Mouse (Mus musculus): ENCODE results near the gene Arhgap8. TPM values are rescaled to one million over a fixed set of nuclear protein-coding genes. Genes with fewer than 3 reads are reported as not detected.
A peak's percentile ranks its signal among the peaks of the same experiment; 100 is the strongest.

Gene Arhgap8
- polyA plus RNA-seq, 1 experiment = 0.14 TPM

DNA sequence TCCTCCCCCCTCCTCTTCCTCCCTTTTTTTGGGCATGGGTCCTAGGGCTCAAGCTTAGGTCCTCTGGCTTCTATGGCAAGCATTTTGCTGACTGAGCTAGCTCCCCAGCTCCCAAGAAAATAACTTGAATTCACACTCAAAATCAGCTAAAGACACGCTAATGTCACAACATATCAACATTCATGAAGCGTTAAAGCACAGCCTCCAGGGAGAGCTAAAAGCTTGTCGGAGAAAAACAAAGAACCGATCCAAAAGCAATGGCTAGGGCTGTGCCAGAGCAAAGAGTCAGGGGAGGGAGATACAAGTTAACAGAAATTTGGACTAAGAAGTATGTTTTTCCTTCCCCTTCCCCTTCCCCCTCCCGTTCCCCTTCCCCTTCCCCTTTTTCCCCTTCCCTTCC lies 58.7 kb downstream of the Arhgap8 start:
- no peak for DNase-seq (ENCODE audit: extremely low spot score in 1 of 2, low spot score in 1 of 2)

DNA sequence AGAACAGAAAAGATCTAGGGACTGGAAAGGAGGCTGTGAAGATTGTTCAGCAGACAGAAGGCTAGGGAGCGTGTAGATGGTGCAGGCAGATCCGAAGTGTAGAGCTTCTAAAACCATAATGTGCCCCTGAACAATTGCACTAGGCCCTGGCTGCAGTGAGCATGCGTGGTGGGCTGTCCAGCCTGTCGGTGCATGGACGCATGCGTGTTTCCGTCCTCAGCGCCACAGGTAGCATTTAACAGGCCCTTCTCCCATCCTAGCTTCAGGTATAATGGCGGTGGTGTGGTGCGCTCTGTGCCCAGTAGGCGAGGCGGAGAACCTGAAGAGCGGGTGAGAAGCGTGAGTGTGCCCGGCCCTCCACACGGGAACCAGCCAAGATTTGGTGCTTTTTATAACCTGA lies 65.0 kb downstream of the Arhgap8 start:
- DNase-seq (ENCODE audit: extremely low spot score in 1 of 2, low spot score in 1 of 2) = no peak

DNA sequence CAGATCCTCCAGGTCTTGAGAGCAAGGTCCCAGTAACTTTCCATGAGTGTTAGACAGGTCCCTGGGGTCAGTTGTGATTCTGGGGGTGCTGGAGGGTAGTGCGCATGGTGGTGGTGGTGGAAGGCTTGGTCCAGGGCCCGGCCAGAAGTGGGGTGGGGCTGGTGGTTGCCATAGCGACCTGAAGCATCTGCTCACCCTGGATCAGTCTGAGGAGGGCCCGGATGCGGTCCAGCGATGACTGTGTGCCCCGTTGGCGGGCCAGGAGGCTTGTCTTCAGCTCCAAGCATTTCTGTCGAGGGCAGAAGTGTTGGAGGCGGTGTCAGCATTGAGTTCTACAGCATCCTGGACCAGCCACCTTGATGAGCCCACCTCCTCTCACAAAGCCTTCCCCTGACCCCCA lies 67.3 kb downstream of the Arhgap8 start:
- no peak for DNase-seq (ENCODE audit: extremely low spot score in 1 of 2, low spot score in 1 of 2)

DNA sequence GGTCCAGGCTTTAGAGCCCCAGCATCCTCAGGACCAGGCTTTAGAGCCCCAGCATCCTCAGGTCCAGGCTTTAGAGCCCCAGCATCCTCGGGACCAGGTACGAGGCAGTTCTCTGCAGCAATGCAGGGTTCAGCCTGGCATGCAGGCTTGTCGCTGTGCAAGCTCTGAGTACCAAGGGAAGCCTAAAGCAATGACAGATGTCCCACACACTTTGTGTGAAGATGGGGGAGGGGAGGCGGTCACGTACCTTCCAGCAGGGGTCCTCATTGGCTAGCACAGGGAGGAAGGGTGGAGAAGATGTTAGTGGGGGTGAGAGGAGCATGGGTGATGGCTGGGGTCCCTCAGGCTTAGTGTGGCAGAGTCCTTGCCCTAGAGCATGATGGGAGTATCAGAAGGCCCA lies 73.8 kb downstream of the Arhgap8 start:
- DNase-seq (ENCODE audit: extremely low spot score in 1 of 2, low spot score in 1 of 2) = no peak

DNA sequence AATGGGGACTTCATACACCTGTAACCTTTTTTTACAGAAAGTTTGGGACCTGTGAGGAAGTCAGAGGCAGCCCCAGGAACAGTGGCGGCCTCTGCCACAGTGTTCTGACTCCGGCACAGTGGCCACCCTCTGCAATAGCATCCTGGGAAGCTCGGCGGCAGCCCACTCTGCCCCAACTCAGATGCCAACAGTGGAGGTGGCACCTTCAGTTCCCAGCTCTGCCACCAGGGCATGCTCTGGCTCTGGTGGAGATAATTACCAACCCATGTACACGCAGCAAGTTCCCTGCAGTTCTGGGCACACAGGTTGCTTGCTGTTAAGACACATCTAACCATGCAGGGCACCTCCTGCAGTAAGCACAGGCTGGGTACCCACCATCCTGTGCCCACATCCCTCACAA lies 80.3 kb downstream of the Arhgap8 start:
- DNase-seq (ENCODE audit: extremely low spot score in 1 of 2, low spot score in 1 of 2) = peak in 1 of 2 experiments; percentile 37

DNA sequence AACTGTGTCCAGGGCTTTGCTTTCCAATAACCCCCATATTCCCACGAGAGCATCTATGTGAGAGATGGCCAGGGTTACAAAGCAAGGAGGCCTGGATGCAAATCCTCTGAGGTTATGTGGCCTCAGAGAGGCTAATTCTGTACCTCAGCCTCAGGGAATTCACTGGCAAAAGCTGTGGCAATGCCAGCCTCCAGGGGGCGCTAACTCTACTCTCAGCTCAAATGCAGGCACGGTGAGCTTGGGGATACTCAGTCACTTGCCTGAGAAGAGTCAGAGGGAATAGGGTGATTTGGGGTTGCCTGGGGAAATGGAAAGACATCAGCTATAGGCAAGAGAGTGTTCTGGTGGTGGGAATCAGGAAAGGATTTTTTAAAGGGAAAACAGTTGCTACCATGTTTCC lies 83.8 kb downstream of the Arhgap8 start:
- peak in 1 of 2 experiments; percentile 83 for DNase-seq (ENCODE audit: extremely low spot score in 1 of 2, low spot score in 1 of 2)

DNA sequence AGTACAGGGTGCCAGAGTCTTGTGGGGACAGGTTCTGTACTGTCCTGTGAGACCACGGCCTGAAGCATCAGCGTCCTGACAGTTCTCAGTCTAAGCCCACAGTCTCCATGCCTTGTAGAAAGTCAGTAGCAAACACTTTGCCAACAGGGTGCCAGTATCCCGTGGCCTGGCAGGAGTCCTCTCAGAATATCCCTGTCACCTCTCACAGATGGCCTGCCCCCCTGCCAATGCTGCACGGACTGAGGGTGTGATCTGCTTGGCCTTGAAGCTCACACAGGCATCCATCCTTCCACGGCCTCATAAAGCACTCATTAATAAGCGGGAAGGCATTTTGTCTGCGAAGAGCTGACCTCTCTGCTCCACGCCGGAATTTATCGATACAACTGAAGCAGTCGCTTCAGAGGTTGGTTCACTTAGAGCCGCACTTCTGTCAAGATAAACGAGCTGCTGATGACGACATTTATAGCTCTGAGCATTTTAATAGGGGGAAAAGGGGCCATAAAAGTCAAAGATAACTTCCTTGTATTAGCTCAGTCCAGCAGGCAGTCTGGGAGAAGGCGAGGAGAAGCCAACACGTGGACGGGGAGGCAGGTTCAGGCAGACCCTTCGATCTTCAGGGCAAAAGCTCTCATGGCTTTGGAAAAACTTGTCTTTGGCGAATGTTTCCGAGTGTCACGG lies 89.6 kb downstream of the Arhgap8 start:
- no peak for DNase-seq (ENCODE audit: extremely low spot score in 1 of 2, low spot score in 1 of 2)

DNA sequence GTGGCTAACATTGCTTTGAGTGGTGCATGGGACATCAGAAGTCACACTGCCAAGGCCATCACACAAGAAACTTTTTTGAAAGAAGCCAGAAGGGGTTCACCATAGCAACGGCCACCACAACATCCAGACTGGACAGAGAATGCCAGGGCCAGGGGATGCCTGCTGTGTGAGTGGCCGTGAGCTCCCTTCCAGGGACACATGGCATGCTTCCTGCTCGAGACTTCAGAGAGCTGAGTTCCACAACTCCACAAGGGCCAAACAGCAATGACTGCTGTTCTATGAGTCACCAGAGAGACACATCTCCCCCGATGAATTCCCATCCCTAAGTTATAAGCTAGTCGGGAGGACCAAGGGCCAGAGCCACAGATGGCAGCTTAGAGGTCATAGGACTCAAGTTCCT lies 91.3 kb downstream of the Arhgap8 start:
- DNase-seq (ENCODE audit: extremely low spot score in 1 of 2, low spot score in 1 of 2) = no peak

DNA sequence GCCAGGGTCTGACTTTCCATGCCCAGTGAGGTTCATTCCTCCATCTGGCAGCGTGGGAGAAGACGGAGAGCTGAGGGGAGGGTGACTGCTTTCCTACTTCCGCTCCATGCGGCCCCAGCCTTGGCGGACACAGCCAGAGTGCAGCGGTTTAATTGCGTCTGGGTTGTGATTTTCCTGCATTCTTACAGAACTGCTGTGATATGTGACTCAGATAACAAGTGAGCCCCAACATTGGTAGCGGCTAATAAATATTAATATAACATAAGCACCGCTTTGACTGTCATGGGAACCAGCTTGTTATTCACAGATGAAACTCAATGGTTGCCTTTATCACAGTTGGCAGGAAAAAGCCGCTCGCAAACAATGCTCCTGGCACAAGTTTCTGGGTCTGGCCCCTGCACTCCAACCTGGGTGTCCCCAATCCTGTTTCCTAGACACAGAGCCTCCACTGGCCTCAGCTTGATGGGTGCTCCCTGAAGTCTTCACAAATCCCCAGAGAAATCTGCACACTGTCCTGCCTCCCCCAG lies 93.0 kb downstream of the Arhgap8 start:
- peak; percentile 33 to 53 for DNase-seq (ENCODE audit: extremely low spot score in 1 of 2, low spot score in 1 of 2)

DNA sequence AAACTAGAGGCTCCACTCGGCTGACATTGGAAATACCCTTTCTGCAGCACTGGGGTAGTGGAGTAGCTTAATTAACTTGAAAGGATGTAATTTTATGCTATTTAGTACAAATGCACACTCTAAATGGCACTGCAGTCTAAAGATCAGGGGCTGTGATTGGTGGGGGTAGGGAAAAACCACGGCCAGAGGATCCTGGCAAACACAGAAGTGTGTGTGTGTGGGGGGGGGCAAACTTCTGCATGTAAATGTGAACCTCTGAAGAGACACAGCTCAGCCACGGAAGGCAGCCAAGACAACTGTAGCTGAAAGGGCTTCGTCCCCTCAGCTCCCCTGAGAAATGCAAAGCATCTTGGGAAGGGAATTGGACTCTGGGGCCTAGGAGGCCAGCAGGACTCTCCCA lies 95.3 kb downstream of the Arhgap8 start:
- DNase-seq (ENCODE audit: extremely low spot score in 1 of 2, low spot score in 1 of 2) = peak in 1 of 2 experiments; percentile 8

DNA sequence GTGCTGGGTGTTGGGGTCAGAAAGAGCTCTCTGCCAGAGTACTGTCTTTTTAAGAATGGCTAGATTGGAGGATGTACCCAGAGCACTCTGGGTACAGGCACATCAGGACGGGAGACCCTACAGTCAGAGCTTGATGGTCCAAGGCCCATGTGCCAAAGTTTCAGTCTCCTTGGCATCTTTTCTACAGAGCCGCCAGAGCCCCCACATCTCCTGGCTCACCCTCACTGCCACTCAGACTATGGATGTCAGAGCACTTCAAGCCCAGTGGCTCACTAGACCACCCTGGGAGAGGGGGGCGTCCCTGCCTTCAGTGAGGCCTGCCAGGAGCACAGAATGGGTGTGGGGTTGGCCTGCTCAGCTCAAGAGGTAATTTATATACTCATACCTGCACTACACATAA lies 97.7 kb downstream of the Arhgap8 start:
- no peak for DNase-seq (ENCODE audit: extremely low spot score in 1 of 2, low spot score in 1 of 2)

DNA sequence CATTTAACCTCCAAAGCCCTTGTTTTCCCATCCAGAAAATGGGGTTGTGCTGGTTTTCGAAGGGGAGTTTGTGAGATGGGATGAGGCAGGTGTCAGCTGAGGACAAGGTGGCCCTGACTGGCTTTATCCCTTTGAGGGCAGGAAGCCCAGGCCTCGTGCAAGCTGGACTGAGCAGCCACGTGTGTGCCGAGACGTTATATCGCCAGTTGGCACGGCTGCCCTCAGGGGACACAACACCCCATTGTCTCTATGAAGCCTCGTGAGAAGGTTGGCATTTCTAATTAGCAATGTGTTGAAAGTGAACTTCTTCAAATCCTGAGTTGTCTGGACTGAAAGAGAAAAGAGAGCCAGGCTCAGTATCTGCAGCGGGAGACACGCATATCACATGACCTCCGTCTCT lies 98.4 kb downstream of the Arhgap8 start:
- DNase-seq (ENCODE audit: extremely low spot score in 1 of 2, low spot score in 1 of 2) = peak in 1 of 2 experiments; percentile 7

DNA sequence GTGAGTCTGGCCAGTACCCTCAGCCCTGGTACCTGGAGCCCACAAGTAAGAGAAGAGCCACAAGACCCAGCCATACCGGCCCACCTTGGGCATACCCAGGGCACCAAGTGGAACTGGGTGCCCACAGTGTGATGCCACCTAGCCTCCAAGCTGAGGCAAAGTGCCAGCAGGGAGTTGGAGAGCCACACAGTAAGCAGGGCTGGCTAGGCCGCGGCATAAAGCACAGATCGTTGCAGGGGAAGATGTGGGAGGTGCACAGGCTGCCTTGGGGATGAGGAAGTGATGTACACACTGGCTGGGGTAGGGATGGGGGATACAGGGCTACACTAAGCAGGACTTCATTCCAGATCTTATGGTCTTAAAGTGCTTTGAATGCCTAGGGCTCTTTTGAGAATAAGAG lies 101.0 kb downstream of the Arhgap8 start:
- peak in 1 of 2 experiments; percentile 48 for DNase-seq (ENCODE audit: extremely low spot score in 1 of 2, low spot score in 1 of 2)

Other genes with a start within 250 kb of the Arhgap8 start
- 37.5 and 42.3 TPM in 2 replicates for gene Rtl6, start 162.2 kb upstream of the Arhgap8 start, polyA plus RNA-seq (2012; rRNA removed)
- 7.6 and 10.2 TPM in 2 replicates for gene Prr5, start 50.4 kb upstream of the Arhgap8 start, polyA plus RNA-seq (2012; rRNA removed)
- 23.5 and 24.7 TPM in 2 replicates for gene Phf21b, start 136.0 kb downstream of the Arhgap8 start, polyA plus RNA-seq (2012; rRNA removed)
- gene Gm29666, start 200.0 kb downstream of the Arhgap8 start, polyA plus RNA-seq (2012; rRNA removed) = 2.2 and 2.5 TPM in 2 replicates
- 13.9 and 14.7 TPM in 2 replicates for gene Nup50, start 203.4 kb downstream of the Arhgap8 start, polyA plus RNA-seq (2012; rRNA removed)

Measured in frontal cortex, adult 2 months (tissue).